Mouse (Mus musculus) megakaryocyte-erythroid progenitor cell, adult 5-6 weeks (primary cell): ENCODE measurements around the gene Mak. TPM values are rescaled to one million over a fixed set of nuclear protein-coding genes. Genes with fewer than 3 reads are reported as not detected.
A peak's percentile ranks its signal among the peaks of the same experiment; 100 is the strongest.

Source experiments
- ATAC-seq: replicated peaks from 2 replicates; pipeline ENCODE4 v1.8.0; 2016; ENCODE audit warnings: mild to moderate bottlenecking, inconsistent platforms; ENCODE audit not compliant: severe bottlenecking, poor library complexity, low FRiP score, low TSS enrichment
- total RNA-seq, 2 experiments: library from RNA; stranded (forward) in 1 of 2; stranded (reverse) in 1 of 2; fragments of 200-1000, 215-1000 nt in 1 of 2; fragments of >200 nt in 1 of 2; fragmentation: Nextera tagmentation in 1 of 2; gene quantifications; 2 replicates each; pipeline ENCODE4 v1.2.3; 2014 to 2017

Mak gene
- total RNA-seq, 2 experiments from 2014 or later, result not detected

- ATAC-seq, result no peak
Observed at GRCm38 (mm10) chr13:41078690-41079420, 651 bp downstream of the Mak start.

GRCm38 (mm10) chr13:41077921-41078320 is 1.6 kb downstream of the Mak start:
- ATAC-seq, result no peak

GRCm38 (mm10) chr13:41073819-41074218 is 5.7 kb downstream of the Mak start:
- ATAC-seq, result no peak

GRCm38 (mm10) chr13:41071617-41072016 is 7.9 kb downstream of the Mak start:
- ATAC-seq, result no peak

GRCm38 (mm10) chr13:41067618-41068017 is 11.9 kb downstream of the Mak start:
- no peak for ATAC-seq

- ATAC-seq, result no peak
Observed at GRCm38 (mm10) chr13:41051965-41052364, 27.5 kb downstream of the Mak start.

GRCm38 (mm10) chr13:41047280-41047679 is 32.2 kb downstream of the Mak start:
- no peak for ATAC-seq

- no peak for ATAC-seq
Observed at GRCm38 (mm10) chr13:41045901-41046300, 33.6 kb downstream of the Mak start.

- no peak for ATAC-seq
Observed at GRCm38 (mm10) chr13:41042511-41042910, 37.0 kb downstream of the Mak start.

- peak; percentile 45; the same call in 1 of the 2 replicates for ATAC-seq
Observed at GRCm38 (mm10) chr13:41030098-41030497, 49.4 kb downstream of the Mak start.

GRCm38 (mm10) chr13:41022099-41022498 is 57.4 kb downstream of the Mak start:
- ATAC-seq, result no peak

- no peak for ATAC-seq
Observed at GRCm38 (mm10) chr13:41021607-41022006, 57.9 kb downstream of the Mak start.

- peak; percentile 49 for ATAC-seq
Observed at GRCm38 (mm10) chr13:41020494-41020893, 59.0 kb downstream of the Mak start.

GRCm38 (mm10) chr13:41018756-41019591 is 60.5 kb downstream of the Mak start:
- peak; percentile 19 for ATAC-seq

GRCm38 (mm10) chr13:41018236-41018635 is 61.3 kb downstream of the Mak start:
- ATAC-seq, result no peak

- peak; percentile 70 for ATAC-seq
Observed at GRCm38 (mm10) chr13:41017832-41018231, 61.7 kb downstream of the Mak start.

- no peak for ATAC-seq
Observed at GRCm38 (mm10) chr13:41016797-41017405, 62.6 kb downstream of the Mak start.

- peak; percentile 77 for ATAC-seq
Observed at GRCm38 (mm10) chr13:41015829-41016634, 63.5 kb downstream of the Mak start, which contains the start of gene Tmem14c. Tmem14c (plus strand) TSS chr13:41016292.

- ATAC-seq, result no peak
Observed at GRCm38 (mm10) chr13:41008946-41009345, 70.6 kb downstream of the Mak start.
